Mouse (Mus musculus) cerebellum, postnatal 10 days (tissue): ENCODE measurements around the gene Col27a1.

ENCODE experiments used
- DNase-seq, 2 experiments: peaks; one replicate each; pipeline ENCODE4 v3.0.0; 2021; ENCODE audit warnings: mixed read lengths in 2 of 2

Col27a1 gene

DNA sequence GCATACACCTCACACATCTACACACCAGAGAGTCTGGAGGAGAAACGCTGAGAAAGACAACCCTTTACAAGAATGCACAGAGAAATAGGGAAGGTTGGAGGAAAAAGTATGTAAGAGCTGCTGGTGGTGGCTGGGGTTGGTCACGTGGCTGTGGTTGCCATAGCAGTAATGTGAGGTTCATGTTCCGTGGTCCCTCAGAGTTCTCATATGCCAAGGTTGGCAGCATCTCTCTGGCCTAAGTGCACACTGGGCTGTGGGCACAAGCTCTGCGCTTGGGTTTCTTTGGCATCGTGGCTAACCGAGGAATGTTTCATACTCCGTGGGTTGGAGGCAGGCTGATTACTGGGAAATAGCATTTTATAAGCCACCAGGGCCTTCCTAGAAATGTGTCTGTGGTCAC, 97.6 kb downstream of the Col27a1 start:
- DNase-seq: peak; percentile 75 to 82

DNA sequence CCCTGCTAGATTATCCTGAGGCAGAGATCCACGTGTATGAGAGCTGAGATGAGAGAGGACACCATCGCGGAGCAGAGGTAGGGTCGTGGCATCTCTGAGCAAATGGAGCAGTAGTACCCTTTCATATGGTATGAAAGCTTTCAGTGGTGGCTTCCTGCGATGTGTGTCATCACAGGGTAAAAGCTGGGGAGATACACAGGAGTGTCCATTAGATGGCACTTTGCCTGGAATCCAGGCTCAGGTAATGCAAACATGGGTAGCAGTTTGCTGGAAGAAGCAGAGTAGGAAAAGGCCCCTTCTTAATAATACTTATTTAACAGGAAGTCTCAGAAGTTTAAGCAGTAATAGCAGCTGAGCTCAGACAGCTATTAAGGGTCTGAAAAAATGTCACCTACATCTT, 100.3 kb downstream of the Col27a1 start:
- no peak for DNase-seq

DNA sequence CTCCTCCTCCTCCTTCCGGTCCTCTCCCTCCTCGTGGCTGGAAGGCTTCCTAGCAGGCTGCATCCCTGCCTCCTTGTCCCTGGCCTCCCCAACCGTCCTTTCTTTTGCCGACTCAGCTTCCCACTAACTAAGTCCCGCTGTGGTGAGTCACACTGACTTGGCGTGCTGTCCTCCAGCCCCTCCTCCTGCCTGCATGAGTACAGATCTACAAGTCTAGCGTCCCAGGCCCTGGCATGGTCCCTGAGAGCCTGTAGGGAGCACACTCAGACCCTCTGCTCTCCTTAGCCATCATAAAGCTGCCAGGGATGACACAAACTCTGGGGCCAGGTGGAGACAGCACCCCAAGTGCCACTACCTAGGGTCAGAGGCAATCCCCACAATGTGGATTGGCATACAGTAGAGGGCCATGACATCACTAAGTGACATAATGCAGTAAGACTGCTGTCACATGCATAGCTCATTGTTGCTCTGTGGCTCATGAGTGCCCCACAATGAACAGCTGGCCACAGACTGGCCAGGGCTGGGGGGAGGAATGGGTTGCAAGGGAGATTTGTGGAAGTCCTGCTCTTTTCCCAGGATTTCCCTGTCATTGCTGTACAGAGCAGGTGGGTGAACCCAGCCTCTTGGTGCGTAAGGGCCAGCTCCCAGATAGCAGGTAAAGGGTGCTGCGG, 102.4 kb downstream of the Col27a1 start:
- peak in 1 of 2 experiments; percentile 51 for DNase-seq

DNA sequence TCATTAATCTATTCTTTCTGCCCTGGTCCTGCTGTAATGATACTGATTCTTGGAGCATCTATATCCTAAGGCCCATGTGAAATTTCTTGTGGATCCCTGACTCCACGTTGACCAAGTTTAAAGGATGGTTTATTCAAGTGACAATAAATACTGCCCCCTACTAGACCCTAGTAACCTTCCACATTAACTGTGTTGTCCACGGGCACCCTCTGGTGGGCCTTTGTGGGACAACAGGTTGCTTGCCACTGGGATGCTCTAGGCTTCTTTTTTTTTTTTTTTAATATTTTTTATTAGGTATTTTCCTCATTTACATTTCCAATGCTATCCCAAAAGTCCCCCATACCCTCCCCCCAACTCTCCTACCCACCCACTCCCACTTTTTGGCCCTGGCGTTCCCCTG, 105.8 kb downstream of the Col27a1 start:
- peak; percentile 91 to 93 for DNase-seq

DNA sequence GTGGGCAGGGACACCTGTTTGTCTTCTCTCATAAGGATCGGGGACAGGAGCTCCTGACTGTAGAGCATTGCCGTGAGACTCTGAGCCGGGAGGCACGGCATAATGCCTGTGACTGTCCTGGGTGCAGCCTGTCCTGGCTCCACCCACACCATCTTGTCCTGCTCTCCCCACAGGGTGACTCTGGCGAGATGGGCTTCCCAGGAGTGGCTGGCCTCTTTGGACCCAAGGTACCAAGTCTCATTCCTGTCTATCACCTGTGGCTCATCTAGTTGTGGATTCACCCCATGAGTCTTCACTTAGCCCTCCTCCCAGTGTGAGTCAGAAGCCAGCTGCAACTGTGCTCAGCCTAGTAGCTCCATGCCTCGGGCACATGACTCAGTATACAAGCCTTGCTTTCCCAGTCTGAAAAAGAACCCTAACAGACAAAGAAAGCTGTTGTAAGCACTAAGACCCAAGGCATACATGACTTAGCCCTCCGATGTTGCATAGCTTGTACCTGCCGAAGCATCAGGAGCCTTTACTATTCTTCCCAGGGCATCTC, 109.5 kb downstream of the Col27a1 start:
- no peak for DNase-seq

DNA sequence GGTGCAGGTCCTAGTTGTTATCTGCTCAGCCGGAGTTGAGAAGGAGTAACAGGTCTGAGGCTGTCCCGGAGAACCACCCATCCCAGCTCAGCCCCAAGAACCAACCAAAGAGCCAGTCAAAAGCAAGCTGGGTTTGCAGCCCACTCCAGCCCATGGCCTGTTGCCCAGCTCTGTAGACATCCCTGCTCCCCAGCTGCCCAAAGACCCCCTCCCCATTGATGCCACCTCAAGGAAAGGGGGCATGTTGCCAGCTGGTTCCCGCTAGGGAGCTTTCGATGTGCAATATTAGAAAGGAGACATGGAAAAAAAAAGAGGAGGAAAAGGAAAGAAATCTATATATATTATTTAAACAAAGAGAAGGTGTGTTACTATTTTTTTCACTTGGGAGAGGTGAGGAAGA, 119.6 kb downstream of the Col27a1 start:
- DNase-seq: peak in 1 of 2 experiments; percentile 52

GRCm38 (mm10) chr4:63338414-63339076, 124.7 kb downstream of the Col27a1 start:
- DNase-seq: peak; percentile 78 to 86

DNA sequence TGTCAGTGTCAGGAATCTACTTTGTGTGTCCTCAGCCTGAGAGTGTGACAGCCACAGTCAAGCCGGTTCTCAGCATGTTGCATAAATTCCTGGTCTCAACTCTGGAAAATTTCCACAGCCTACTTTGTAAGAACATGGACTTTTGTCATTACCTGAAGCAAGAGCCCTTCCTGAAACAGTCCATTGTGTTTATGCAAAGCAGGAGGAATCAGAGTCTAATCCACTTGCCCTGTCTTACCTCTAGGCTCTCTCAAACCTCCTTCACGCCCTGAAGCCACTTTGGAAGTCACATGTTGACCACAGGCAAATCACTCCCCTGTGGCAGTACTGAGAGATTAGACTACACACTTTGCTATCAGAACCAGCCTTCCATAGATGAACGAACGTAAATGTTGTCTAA, 128.7 kb downstream of the Col27a1 start:
- no peak for DNase-seq

- no peak for DNase-seq
Measured at GRCm38 (mm10) chr4:63343608-63344007, 129.8 kb downstream of the Col27a1 start.

- peak; percentile 16 to 19 for DNase-seq
Measured at GRCm38 (mm10) chr4:63344295-63344694, 130.5 kb downstream of the Col27a1 start, which contains the start of gene Orm1. Gene Orm1, plus strand, starts transcription at chr4:63344560.

- no peak for DNase-seq
Measured at GRCm38 (mm10) chr4:63345261-63345660, 131.5 kb downstream of the Col27a1 start.

DNA sequence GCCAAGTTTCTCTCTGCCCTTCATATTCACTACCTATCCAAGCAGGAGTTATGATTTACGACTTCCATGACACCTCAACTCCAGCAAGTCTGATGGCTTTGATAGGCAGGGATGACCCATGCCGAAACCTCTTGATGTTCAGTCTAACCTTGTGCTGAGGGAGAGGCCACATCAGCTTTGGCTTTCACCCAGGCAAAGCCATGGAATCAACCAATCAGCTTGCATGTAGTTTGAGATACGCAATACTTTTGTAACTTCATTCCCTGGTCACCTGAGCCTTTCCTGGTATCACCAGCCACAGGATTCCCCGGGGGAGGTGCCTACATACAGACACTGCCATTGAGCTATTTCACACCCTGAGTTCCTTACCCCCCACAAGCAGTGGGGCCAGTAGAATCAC, 132.9 kb downstream of the Col27a1 start:
- DNase-seq: no peak

DNA sequence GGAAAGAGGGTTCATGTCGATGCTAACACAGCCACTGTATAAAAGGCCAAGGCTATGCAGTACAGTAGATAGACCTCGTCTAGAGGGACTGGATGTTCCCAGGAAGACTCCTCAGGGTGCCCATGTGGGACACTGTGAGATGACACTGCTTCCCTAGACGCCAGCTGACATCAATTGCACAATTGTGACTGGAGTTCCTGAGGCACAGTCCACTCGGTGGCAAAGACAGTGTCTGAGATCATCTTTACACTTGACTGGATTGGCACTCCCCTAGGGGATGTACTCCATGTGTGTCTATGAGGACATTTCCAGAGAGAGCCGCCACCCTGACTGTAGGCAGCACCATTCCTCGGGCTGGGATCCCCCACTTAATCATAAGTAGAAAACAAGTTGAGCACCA, 134.7 kb downstream of the Col27a1 start:
- no peak for DNase-seq

DNA sequence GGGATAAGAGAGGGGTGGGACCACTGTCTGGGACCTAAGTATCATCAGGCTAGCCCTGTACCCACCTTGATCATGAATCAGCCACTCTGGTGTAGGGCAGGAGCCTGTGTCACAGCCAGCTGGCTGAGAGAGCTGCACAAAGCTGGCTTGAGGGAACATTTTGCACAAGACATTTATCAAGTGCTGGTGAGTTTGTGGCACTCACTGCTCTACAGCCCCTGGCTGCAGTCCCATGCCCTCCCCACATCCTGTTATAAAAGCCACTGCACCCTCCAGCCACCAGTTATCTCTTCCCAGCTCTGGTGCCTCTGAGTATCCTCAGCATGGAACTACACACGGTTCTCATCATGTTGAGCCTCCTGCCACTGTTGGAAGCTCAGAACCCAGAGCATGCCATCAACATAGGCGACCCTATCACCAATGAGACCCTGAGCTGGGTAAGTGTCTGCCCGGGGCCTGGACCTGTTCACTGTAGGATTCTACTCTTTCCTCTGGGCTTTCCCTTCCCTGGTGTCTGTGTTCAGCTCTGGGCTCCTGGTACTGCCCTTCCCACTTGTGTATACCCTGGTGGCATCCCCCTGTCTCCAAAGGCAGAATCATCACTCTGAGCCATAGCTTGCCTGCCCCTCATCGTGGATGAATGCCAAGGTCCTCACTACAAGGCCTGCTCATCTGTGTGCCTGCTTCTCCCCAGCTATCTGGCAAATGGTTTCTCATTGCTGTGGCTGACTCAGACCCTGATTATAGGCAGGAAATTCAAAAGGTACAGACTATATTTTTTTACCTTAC, 142.3 kb downstream of the Col27a1 start, which contains the start of gene Orm3:
Gene Orm3 (plus strand): TSS at position 286 of the 789 bp plus-strand sequence.
- peak; percentile 49 to 63 for DNase-seq

GRCm38 (mm10) chr4:63356981-63357570, 143.3 kb downstream of the Col27a1 start:
- DNase-seq: no peak

DNA sequence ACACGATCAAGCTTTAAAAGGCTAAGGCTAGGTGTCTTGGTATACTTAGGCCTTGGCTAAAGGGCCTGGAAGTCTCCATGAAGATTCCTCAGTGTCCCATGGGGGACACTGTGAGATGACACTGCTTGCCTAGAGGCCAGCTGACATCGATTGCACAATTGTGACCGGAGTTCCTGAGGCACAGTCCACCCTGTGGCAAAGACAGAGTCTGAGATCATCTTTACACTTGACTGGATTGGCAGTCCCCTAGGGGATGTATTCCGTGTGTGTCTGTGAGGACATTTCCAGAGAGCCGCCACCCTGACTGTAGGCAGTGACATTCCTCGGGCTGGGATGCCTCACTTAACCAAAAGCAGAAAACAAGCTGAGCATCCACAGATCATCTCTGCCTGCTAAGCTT, 146.1 kb downstream of the Col27a1 start:
- DNase-seq: no peak

GRCm38 (mm10) chr4:63362150-63362549, 148.3 kb downstream of the Col27a1 start, which contains the start of gene Orm2:
Gene Orm2, plus strand, starts transcription at chr4:63362449.
- DNase-seq: peak; percentile 23 to 48

DNA sequence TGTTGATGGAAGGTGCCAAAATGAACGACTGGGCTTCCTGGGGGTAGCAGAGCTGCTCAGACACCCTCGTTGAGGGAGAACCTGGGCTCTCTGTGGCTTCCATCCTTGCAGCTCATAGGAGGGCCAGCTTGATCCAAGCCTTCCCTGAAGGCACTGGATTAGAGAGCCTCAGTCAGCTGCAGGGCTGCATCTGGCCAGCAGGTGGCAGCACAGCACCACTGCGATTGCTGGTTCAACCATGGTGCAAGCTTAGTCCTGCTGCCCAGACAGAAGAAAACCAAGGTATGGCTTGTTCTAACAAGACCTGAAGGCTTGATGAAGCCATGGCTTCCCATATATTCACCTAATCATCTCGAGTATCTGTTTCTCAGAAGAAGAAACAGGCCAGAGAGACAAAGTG, 154.8 kb downstream of the Col27a1 start:
- peak; percentile 92 to 95 for DNase-seq

- DNase-seq: no peak
Measured at GRCm38 (mm10) chr4:63370897-63371296, 157.1 kb downstream of the Col27a1 start.

- peak in 1 of 2 experiments; percentile 51 for DNase-seq
Measured at GRCm38 (mm10) chr4:63371890-63372289, 158.1 kb downstream of the Col27a1 start.

GRCm38 (mm10) chr4:63373404-63373803, 159.6 kb downstream of the Col27a1 start:
- no peak for DNase-seq

GRCm38 (mm10) chr4:63374331-63374730, 160.5 kb downstream of the Col27a1 start:
- DNase-seq: no peak

DNA sequence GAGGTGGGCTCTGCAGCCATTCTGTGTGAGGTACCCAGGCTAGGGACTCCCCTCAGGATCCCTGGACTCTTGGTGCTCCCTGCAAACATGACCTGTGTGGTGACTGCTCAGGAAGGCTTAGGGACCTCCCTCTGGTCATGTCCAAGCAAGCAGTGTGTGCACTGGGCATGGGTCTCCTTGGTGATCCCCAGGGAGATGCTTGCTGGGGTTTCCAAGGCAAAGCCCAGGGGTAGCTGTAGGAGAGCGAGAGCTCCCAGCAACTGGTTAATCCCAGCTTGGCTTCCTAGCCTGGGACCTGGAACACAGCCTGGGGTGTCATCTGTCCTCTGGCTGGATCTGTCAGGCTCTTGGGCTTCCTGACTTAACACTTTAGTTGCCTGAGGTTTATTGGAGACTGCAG, 161.6 kb downstream of the Col27a1 start:
- peak; percentile 75 to 87 for DNase-seq
